Mouse (Mus musculus) cortical plate, adult 2 months (tissue): Measurements from ENCODE around the gene Il17ra.

ENCODE experiments used
- CTCF ChIP-seq: fragments of 200-500 bp; IDR thresholded peaks from 2 replicates; pipeline ENCODE4 v1.5.1; 2011; ENCODE audit warnings: mild to moderate bottlenecking, control low read depth, low read length; ENCODE audit not compliant: insufficient read depth; ENCODE audit errors: extremely low read depth
- POLR2A ChIP-seq: fragments of 200-500 bp; IDR thresholded peaks from 2 replicates; pipeline ENCODE4 v1.6.1; 2011; ENCODE audit warnings: mild to moderate bottlenecking, low read length, control low read depth; ENCODE audit not compliant: insufficient read depth; ENCODE audit errors: extremely low read depth

DNA sequence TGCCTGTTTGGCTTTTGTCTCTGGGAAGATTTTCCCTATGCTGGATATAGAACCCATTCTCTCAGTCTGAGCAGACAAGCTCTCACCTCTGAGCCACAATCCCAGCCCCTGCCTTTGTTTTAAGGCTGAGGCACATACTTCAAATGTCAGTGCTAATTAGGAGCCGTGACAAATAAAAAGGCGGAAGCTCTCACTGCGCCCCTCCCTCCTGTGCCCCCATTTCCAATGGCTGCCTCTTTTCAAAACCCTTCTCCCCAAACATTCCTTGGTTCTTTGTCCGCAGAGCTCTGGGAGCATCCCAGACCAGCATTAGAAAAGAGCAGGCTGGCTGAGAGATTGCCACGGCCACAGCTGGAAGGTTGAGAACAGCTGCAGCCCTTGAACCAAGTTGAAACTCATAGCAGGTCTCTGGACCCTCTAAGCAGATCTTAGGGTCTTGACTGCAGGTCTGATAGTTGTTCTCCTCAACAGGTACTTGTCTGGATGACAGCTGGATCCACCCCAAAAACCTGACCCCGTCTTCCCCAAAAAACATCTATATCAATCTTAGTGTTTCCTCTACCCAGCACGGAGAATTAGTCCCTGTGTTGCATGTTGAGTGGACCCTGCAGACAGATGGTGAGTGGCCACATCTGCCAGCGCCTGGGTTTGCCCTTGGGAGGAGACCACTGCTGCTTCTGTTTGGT lies 9.6 kb downstream of the Il17ra start:
- TF ChIP-seq POLR2A (no peak), CTCF (no peak)
